Mouse (Mus musculus): ENCODE data around the gene Acoxl. TPM values are rescaled to one million over a fixed set of nuclear protein-coding genes. Genes with fewer than 3 reads are reported as not detected.
"Not testable (repeated sequence)": the region's sequence is repeated elsewhere in the genome, so short reads cannot be mapped to it uniquely, and the experiment has no call there.

Gene Acoxl
- total RNA-seq, 2 experiments from 2014 or later, result not detected

DNA sequence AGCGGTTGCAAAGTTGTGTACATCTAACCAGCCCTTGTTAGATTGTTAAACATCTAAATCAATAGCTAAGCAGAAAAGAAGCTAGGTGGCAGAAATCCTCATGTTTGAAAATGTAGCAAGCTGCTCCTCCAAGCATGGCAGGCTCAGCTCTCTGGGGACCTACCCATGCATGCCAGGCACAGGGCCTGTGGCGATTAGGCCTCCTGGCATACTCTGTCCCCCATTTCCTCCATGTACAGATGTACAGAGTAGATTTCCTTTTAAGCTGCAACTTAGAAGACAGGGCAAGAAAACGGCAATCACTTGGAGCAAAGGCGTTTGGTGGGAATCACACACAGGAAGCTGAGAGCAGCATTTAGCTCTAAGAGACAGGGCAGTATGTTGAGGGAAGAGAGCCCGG lies 255.5 kb downstream of the Acoxl start:
- DNase-seq (ENCODE audit: low spot score in 2 of 2), result no peak
- intact Hi-C loops (cut with DNase I), result no loop called here

DNA sequence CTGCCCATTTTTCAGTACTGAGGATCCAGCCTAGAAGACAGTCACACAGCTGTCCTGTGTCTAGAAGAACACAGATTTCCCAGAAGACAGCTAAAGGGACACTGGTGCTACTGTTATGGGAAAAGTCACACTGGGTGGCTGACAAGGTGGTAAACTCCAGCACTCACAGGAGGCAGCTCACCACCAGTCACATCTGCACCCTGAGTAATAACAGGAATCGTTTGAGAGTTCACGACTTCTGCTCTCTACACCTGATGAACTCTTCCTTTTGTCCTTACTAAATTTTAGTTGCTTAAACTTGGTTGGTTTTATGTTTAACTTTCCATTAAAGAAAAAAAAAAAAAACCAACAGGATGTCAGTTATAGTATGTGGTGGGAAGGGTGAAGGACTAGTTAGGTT lies 255.9 kb downstream of the Acoxl start:
- DNase-seq (ENCODE audit: low spot score in 2 of 2), result no peak

DNA sequence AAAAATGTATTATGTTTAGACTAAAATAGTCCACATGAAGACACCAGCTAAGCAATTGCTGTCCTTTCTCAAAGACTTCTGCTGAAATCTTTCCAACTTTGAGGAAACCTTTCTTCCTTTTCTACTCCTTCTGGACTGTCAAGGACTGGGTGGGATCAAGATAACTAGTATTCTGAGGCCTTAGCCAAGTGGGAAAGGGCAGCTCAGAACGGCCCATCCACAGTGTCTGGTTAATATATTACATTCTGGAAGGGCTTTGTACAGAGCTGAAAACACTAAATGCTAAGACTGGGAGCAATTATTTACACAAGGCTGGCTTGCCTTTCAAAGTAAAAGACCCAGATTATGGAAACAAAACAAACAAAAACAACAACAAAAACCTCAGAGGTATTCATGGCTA lies 256.6 kb downstream of the Acoxl start:
- intact Hi-C loops (cut with DNase I), result no loop called here
- no peak for DNase-seq (ENCODE audit: low spot score in 2 of 2)

More for the DNA sequence above, 255.9 kb downstream of the Acoxl start:
- intact Hi-C loops (cut with DNase I), result no loop called here

DNA sequence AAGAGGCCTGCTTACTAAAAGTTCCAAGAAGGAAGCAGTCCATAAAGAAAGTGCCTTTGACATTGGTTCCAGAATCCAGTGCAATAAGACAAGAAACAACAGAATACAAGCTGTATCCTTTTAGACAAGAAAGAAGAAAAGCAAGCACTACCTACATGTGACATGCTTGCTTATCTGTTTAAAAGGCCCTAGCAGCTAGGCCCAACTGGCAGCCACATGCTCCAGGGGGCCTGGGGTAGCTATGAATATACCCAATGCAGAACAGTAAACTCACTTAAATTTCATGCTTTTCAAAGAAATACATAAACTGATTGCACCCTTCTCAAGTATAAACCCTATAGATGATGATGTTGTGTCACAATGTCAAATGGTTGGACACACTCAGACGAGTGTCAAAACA lies 257.4 kb downstream of the Acoxl start:
- intact Hi-C loops (cut with DNase I), result no loop called here
- no peak for DNase-seq (ENCODE audit: low spot score in 2 of 2)

DNA sequence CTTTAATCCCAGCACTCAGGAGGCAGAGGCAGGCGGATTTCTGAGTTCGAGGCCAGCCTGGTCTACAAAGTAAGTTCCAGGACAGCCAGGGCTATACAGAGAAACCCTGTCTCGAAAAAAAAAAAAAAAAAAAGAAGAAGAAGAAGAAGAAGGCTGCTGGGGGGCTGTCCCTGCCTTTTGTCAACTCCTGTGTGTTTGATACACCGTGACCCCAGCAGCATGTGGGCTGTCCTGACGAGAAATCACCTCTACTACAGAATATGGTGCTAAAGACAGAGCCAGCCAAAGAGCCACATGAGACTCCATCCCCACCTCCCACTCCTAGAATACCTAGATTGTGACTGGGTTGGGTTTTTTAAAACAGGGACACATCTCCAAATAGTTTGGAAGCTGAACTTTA lies 259.4 kb downstream of the Acoxl start:
- intact Hi-C loops (cut with DNase I); DNase-seq (ENCODE audit: low spot score in 2 of 2): not testable (repeated sequence)

DNA sequence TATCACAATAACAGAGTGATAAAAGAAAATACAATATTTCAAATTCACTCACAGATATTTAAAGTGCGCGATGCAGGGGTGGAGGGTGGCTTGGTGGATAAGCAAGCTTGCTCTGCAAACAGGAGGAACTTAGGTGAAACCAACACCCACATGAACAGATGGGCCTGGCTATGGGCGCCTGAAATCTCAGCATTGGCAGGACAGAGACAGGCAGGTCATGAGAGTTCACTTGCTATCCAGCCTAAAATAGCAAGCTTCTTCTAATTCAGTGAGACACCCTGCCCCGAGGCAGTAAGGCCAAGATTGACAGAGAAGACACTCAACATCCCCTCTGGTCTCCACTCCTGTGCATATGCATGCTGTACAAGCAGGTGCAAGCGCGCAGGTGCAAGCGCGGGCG lies 263.4 kb downstream of the Acoxl start:
- no peak for DNase-seq (ENCODE audit: low spot score in 2 of 2)
- intact Hi-C loops (cut with DNase I), result no loop called here

DNA sequence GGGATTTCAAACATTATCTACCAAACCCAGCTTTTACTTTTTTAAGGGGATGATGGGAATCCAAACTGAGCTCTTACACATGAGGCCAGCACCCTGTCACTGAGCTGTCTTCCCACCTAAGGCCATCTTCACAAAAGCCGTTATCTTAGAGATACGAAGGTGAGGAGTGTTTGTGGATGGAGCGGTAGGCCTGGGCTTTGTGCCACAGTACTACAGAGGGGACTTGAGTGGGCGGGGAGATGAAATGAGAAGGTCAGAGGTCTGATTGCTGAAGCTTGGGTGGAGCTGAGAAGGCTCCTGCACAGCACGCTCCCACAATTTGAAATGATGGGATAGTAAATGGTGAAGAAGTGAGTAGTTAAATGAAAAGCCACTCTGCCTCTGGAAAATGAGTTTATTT lies 266.1 kb downstream of the Acoxl start:
- DNase-seq (ENCODE audit: low spot score in 2 of 2), result no peak
- intact Hi-C loops (cut with DNase I), result no loop called here

DNA sequence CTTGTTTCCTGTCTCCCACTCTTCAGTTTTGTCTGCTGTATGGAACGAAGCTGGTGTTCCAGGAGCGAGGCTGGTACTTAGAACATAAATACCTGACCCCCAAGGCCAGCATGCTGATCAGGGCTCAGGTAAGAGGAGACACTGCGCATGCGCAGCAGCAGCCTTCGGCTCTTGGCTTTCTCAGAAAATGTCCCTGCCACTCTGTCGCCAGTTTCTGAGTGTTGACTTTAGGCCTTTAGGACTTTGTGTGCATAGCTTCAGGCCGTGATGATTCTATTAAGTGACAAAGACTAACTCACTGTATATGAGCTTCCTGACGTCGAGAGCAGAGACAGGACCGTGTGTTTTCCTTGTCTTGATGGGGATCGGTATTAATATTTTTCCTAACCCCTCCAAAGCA lies 267.0 kb downstream of the Acoxl start:
- no peak for DNase-seq (ENCODE audit: low spot score in 2 of 2)
- intact Hi-C loops (cut with DNase I), result no loop called here

DNA sequence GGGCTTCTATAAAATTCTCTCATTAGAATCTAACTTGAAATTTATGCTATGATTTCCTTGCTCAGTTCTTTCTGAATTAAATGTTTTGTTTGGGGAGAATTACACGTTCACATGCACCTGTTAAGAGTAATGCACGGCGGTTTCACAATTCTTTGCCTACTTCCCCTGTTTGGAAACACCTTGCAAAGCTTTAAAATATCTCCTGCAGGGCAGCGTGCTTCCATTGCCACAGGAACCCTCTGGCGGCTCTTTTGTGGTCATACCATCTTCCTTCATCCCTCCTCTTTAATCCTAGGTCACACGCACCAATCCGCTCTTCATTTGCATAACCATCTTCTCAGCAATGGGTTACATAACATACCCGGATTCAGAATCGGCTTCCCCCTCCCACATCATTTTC lies 272.9 kb downstream of the Acoxl start:
- intact Hi-C loops (cut with DNase I), result no loop called here

DNA sequence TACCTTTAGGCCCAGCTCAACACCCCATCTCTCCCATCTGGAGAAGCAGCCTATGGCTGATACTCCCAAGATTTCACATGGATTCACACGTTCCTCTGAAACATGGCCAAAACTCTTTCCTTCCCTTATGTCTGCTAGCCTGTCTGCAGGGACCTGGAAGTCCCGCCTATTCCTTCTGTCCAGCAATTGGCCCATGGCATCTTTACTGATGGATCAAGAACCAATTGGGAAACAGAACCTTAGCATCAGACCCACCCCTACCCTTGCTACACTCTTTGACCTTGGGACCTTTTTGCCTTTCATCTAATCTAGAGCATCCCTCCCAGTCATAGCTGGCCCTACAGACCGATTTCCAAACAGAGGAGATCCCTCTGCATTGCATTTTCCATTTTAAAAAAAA lies 275.9 kb downstream of the Acoxl start:
- no peak for DNase-seq (ENCODE audit: low spot score in 2 of 2)

More for the DNA sequence above, 272.9 kb downstream of the Acoxl start:
- DNase-seq (ENCODE audit: low spot score in 2 of 2), result peak in 1 of 2 experiments; percentile 6

DNA sequence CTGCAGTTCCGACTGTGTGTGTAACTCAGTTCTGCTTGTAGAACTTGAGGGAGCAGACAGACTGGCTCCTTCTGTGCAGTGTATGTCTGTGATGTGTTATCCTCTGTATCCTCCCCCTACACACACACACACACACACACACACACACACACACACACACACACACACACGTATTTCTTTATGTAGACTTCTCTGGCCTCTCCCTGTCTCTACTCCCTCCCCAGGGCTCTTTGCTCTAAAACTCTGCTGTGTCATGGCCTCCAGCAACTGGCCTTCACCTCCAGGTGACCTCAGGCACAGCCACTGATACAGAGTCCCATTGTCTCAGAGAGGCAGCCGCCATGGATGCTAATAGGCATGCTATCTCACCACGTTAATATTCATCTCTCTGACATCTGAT lies 276.9 kb downstream of the Acoxl start:
- intact Hi-C loops (cut with DNase I), result no loop called here
- no peak for DNase-seq (ENCODE audit: low spot score in 2 of 2)

More for the DNA sequence above, 275.9 kb downstream of the Acoxl start:
- intact Hi-C loops (cut with DNase I), result no loop called here

DNA sequence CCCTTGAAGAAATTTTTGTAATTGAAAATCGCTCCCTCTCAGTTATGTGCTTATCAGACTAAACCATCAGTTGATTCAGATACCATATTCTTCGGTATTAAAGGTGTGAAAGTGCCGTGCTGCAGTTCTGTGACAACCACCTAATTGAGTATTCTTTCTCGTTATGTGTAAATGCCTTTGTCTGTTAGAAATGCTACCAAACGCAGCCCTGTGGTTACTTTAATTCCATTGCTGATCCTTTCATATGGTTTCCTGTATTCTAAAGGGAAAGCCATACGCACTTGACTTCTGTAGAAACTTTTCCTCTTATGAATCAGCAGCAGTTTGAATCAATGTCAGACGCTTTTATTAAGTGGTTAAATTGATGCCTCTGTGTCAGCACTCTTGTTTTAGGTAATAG lies 278.9 kb downstream of the Acoxl start:
- intact Hi-C loops (cut with DNase I), result no loop called here

DNA sequence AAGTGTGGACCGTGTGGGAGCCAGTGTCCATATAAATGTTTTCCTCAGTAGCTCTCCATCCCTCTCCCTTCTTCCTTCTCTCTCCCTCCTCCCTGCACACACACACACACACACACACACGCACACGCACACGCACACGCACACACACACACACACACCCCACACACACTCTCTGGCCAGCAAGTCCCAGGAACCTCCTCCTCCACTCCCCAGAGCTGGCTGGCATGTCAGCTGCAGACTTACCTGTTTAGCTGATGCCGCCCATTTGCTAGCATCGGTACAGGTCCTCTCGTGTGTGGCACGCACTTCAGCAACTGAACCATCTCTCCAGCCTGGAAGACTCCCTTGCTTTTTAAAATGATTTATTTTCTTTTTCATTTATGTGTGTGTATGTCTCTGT lies 280.3 kb downstream of the Acoxl start:
- intact Hi-C loops (cut with DNase I), result no loop called here
- DNase-seq (ENCODE audit: low spot score in 2 of 2), result no peak

More for the DNA sequence above, 278.9 kb downstream of the Acoxl start:
- DNase-seq (ENCODE audit: low spot score in 2 of 2), result no peak

DNA sequence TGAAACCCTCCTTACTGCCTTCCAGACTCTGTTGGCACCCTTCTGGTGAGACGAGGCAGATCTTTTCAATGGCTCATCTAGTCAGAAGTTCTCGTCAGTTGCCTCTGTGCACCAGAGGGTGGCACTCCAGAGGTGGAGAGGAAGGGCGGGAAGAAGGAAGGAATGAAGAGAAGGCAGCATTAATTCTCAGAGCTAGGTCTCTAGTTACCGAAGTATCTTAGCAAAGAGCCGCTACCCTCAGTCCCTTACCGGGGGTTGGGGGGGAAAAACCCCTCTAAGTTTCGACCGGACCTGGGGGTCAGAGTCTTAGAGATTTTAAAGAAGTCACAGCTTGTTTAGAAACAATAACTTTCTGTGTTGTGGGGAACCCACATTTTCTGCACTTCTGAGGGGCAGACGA lies 283.8 kb downstream of the Acoxl start:
- intact Hi-C loops (cut with DNase I), result loop anchor here (1.0 to 5.0 kb wide), 5 partner anchors 44 to 450 kb away; no protein-coding TSS in a partner anchor
- DNase-seq (ENCODE audit: low spot score in 2 of 2), result peak; percentile 62 to 74

DNA sequence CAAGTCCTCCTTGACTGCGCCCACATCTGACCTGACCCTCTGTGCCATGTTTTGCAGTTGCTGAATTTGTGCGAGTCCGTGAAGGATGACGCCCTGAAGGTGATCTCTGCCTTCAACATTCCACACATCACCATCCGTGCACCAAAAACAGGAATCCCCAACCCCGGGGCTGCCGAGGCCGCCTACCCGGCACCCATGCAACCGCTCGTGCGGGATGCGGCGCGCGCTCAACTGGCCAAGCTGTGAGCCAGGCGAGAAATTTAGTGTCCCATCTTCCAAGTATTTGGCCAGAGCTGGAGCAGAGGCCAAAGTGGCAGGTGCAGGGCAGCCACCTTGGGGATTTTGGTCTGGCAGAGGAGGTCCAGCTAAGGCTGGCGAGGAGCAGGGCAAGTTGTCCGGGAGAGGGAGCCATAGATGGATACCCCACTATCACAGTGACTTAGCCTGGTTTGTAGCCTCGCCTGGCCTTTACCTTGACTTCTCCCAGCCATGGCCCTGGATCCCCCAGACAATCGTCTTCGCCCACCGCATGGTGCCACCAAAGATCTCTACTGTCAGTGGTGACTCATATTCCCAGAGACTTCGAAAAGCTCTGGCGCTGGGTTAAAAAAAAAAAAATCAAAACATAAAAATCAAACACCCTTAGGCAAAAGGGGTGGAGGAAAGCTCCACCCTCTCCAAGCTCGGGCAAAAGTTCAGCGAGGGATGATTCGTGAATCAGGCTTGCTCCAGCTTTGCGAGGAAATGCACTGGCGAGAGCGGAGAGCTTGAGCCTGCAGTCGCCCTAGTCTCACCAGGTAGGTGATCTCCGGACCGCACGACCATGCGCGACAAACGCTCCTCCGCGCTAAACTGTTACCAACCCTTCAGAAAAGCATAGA lies 284.5 kb downstream of the Acoxl start:
- intact Hi-C loops (cut with DNase I), result loop anchor here (1.0 to 5.0 kb wide), 5 partner anchors 44 to 449 kb away; no protein-coding TSS in a partner anchor
- peak in 1 of 2 experiments; percentile 12 for DNase-seq (ENCODE audit: low spot score in 2 of 2)

DNA sequence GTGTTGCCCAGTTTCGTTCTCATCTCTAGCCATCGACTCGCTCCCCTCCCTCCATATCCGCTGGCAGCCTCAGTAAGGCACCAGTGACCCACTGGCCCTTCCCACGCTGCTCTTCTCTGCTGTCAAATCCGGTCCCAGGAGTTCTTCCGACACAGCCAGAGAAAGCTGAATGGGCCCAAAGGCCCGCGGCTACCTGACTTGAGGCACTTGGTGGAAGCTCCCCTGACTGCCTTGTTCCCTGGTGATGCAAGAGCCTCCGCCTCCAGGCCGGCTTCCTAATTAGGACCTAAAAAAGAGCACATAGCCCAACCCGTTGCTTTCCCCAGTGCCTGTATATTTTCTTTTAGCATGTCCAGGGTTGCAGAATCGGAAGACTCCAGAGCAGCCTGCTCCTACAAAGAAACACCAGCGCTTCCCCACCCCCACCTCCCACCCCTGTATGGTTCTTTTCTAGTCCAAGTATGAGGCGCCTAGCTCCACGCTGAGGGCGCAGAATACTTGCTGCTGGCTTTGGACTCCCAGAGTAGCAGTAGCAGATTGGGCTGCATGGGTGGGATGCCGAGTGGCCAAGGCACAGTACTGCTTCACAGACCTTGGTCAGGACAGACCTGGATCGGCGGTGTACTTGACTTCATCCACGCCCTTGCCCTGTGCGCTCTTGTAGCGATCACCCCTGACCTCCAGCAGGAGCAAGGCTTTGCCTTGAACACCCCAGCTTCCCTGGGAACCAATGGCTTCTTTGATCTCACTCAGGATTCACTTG lies 285.4 kb downstream of the Acoxl start:
- peak; percentile 18 to 27 for DNase-seq (ENCODE audit: low spot score in 2 of 2)

DNA sequence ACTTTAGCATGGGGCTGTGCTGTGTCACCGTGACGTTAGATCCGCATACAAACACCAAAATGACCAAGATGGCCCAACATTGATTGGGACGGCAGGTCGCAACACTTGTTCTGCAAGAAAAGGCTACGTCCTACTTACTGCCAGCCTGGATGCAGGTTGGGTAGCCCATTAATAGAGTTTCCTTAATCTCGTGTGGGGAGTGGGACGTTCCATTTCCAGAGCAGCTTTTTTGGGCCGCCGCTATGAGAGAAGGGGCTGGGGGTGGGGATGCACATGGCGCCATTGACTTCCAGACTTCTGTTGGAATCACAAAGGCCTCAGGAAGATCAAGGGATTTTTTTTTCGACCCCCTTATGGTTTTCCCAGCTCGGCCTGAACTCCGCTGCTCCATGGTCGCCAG lies 286.0 kb downstream of the Acoxl start:
- intact Hi-C loops (cut with DNase I), result loop anchor here (5.0 kb wide), 2 partner anchors 188 to 448 kb away; no protein-coding TSS in a partner anchor
- no peak for DNase-seq (ENCODE audit: low spot score in 2 of 2)

More for the DNA sequence above, 285.4 kb downstream of the Acoxl start:
- intact Hi-C loops (cut with DNase I), result loop anchor here (2.0 to 5.0 kb wide), 4 partner anchors 43 to 448 kb away; no protein-coding TSS in a partner anchor

DNA sequence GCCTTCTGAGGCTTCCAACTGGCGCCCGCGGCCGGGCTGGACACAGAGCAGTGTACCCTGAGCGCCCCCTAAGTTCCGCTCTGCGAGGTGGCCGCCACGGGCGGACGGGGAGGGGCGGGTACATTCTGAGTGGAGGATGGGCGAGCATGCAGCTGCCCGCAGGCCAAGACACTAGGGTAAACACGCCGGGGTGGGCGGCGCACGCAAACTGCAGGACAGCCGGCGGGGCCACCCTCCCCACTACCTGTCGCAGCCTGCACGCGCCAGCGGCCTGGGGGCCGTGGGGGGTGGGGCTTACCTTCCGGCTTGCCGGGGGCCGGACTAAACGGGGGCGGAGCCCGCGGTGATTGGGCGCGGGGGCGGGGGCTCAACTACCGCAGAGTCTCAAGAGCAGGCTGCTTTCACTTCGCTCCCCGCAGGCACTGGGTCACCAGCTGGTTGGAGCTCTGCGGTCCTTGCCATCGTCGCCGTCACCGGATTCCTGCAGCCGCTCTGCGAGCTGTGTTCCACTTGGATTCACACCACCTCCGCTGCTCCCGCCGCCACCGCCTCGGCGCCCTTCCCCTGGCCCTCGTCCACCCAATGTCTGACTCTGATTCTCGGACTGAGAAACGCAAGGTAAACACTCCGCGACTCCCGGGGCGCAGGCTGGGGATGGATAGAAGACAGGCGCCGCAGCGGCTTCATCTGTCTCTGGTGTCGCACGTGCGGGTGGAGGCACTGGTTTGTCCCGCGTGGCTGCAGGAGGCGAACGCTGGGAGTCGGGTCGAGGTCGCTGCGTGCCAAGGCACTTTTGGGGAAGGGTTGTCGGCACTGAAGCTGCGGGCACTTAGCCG lies 287.2 kb downstream of the Acoxl start, which contains the start of gene Bcl2l11:
Gene Bcl2l11, plus strand, starts transcription at position 404 of the 836 bp plus-strand sequence.
- intact Hi-C loops (cut with DNase I), result no loop called here
- peak; percentile 88 to 90 for DNase-seq (ENCODE audit: low spot score in 2 of 2)

DNA sequence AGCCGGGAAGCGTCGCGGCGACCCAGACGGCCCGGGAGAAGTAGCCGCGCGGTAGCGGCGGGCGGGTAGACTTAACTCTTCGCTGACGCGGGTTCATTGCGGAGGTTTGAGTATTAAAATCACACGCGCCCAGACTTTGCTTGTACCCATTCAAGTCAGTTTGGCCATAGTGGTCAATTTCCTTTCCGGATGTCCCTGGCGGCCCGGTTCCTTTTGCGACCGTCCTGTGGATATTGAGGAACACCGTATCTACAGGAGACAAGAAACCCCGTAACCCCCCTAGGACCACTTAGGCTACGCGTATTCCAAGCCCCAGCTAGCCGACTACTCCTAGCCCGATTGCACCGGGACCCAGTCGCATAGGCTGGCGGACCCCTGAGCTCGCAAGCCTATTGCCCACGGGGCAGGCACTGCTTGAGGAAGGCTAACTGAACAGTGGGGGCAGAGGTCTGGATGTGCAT lies 287.9 kb downstream of the Acoxl start:
- intact Hi-C loops (cut with DNase I), result no loop called here
- peak in 1 of 2 experiments; percentile 11 for DNase-seq (ENCODE audit: low spot score in 2 of 2)

Measured in left cerebral cortex, postnatal 25 days (tissue).